Mouse (Mus musculus): ENCODE data around the gene Gmps. TPM values are rescaled to one million over a fixed set of nuclear protein-coding genes. Genes with fewer than 3 reads are reported as not detected.

Gene Gmps
- 52.7 and 58.4 TPM in 2 replicates for polyA plus RNA-seq (2015; fragmentation: Nextera tagmentation; extraction: Ambion mirVana)

- WGBS: under 1% methylated on average over 67 of the region's 67 CpGs
Observed at GRCm38 (mm10) chr3:63975955-63976908, at the start of gene Gmps. Gene Gmps, plus strand, starts transcription at chr3:63976106.

GRCm38 (mm10) chr3:63928878-63929859 is 46.7 kb upstream of the Gmps start, which contains the start of gene E130311K13Rik:
Gene E130311K13Rik, minus strand, starts transcription at chr3:63929472.
- H3K4me2 ChIP-seq: peak within 1 kb of the TSS; percentile 69
- no peaks in the 10 kb centered on the region for H3K9me3 ChIP-seq (replicated peaks)
- peak within 1 kb of the TSS; percentile 82 for H3K9ac ChIP-seq
- no peaks in the 10 kb centered on the region for H3K36me3 ChIP-seq (ENCODE audit: poor library complexity, severe bottlenecking)
- H3K27me3 ChIP-seq: no peaks in the 10 kb centered on the region
- WGBS: 5% methylated on average over 46 of the region's 48 CpGs
- peak; percentile 97 for ATAC-seq
- peak within 1 kb of the TSS; percentile 63 for H3K4me3 ChIP-seq
- H3K27ac ChIP-seq: no peak within 1 kb of the TSS; the same call in 1 of the 2 replicates
- H3K4me1 ChIP-seq: no peaks in the 10 kb centered on the region

More at GRCm38 (mm10) chr3:63975955-63976908, at the start of gene Gmps:
- H3K9me3 ChIP-seq (replicated peaks): no peaks in the 10 kb centered on the region
- peaks cover 24% of the 10 kb centered on the region for H3K4me1 ChIP-seq
- H3K4me3 ChIP-seq: peak within 1 kb of the TSS; percentile 92
- H3K27ac ChIP-seq: peak within 1 kb of the TSS; percentile 76
- ATAC-seq: peak; percentile 99
- no peaks in the 10 kb centered on the region for H3K27me3 ChIP-seq
- peak within 1 kb of the TSS; percentile 77 for H3K4me2 ChIP-seq
- peak within 1 kb of the TSS; percentile 96 for H3K9ac ChIP-seq
- H3K36me3 ChIP-seq (ENCODE audit: poor library complexity, severe bottlenecking): peaks cover 7% of the 10 kb centered on the region

DNA sequence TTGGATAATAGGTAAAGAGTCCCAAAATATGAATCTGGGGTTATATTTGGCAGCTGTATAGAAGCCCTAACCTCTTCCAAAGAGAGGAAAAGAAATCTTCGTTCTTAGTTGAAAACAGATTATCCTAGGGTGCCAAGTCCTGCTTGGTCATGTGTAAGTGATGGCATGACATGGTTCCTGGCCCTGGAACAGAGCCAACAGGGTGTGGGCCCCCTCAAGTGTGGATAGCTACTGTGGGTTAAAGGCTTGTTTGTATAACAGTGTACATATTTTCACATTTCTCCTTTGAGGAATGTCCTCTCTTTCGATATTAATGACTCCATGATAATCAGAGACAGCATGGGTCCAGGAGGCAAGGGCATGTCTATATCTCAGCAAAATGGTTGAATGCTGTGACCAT is 37.0 kb upstream of the Gmps start:
- H3K4me3 ChIP-seq: no peak overlapping the region
- no peak overlapping the region for H3K4me2 ChIP-seq
- no peaks in the 10 kb centered on the region for H3K27me3 ChIP-seq
- 87% methylated on average over 2 of the region's 2 CpGs for WGBS
- 0 out of 2 replicates have a peak, but pooled peaks cover 3% of the 10 kb centered on the region for H3K36me3 ChIP-seq (ENCODE audit: poor library complexity, severe bottlenecking)
- H3K4me1 ChIP-seq: no peaks in the 10 kb centered on the region
- no peak for ATAC-seq
- H3K9me3 ChIP-seq (replicated peaks): no peaks in the 10 kb centered on the region
- no peak overlapping the region for H3K9ac ChIP-seq
- no peak overlapping the region for H3K27ac ChIP-seq

- ATAC-seq: peak; percentile 62; the same call in 1 of the 2 replicates
- Histone ChIP-seq H3K9ac (no peak overlapping the region), H3K4me3 (no peak overlapping the region), H3K27ac (no peak overlapping the region), H3K27me3 (no peaks in the 10 kb centered on the region), H3K4me2 (no peak overlapping the region), H3K4me1 (no peaks in the 10 kb centered on the region), H3K36me3 (ENCODE audit: poor library complexity, severe bottlenecking) (0 out of 2 replicates have a peak, but pooled peaks cover 3% of the 10 kb centered on the region), H3K9me3 (replicated peaks) (no peaks in the 10 kb centered on the region)
- WGBS: 80% methylated on average over 2 of the region's 2 CpGs
Observed at GRCm38 (mm10) chr3:63941204-63941850, 34.6 kb upstream of the Gmps start.

- Histone ChIP-seq H3K27ac (no peak overlapping the region), H3K27me3 (no peaks in the 10 kb centered on the region), H3K9me3 (replicated peaks) (no peaks in the 10 kb centered on the region), H3K4me3 (no peak overlapping the region), H3K4me1 (no peaks in the 10 kb centered on the region), H3K9ac (no peak overlapping the region), H3K36me3 (ENCODE audit: poor library complexity, severe bottlenecking) (peaks cover 5% of the 10 kb centered on the region; the same call in 1 of the 2 replicates), H3K4me2 (no peak overlapping the region)
- WGBS: 79% methylated on average over 3 of the region's 3 CpGs
- ATAC-seq: no peak
Observed at GRCm38 (mm10) chr3:63949837-63950236, 26.1 kb upstream of the Gmps start.

DNA sequence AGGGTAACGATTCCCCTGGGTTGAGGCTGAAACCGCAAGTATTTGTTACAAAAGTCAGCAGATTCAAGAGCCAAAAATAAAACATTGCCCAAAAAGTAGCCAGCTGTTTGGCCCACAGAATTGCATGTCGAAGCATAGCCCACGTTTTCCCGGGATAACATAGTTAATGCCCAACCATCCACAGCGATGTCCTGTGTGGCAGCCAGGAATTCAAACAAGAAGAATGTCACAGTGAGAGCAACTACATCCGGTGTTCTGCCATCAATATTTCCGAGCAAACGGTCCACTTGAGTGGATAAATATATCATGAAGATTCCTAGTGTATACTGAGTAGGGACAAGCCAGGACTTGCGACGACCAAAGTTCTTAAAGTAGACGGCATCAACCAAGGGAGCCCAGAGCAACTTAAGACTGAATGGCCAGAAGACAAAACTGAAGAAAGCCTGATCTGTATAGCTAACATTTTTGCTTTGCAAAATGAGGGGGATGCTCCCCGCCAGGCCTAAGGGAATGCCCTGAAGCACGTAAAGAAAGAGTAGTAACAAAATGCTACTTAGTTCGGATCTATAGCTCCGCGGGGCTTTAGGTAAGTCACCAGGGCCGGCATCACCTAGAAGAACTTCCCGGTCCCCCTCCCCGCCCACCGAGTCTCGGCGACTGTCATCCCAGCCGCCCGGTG is 12.3 kb upstream of the Gmps start:
- no peaks in the 10 kb centered on the region for H3K9me3 ChIP-seq (replicated peaks)
- peak overlapping the region; percentile 72 for H3K4me3 ChIP-seq
- H3K27ac ChIP-seq: peak overlapping the region; percentile 83
- H3K9ac ChIP-seq: peak overlapping the region; percentile 85
- H3K4me1 ChIP-seq: peaks cover 26% of the 10 kb centered on the region
- ATAC-seq: no peak
- H3K27me3 ChIP-seq: peaks cover 5% of the 10 kb centered on the region; the same call in 1 of the 2 replicates
- WGBS: 9% methylated on average over 25 of the region's 25 CpGs
- no peaks in the 10 kb centered on the region for H3K36me3 ChIP-seq (ENCODE audit: poor library complexity, severe bottlenecking)
- H3K4me2 ChIP-seq: peak overlapping the region; percentile 88

- Histone ChIP-seq H3K27me3 (peaks cover 5% of the 10 kb centered on the region; the same call in 1 of the 2 replicates), H3K27ac (peak within 1 kb of the TSS; percentile 83), H3K36me3 (ENCODE audit: poor library complexity, severe bottlenecking) (no peaks in the 10 kb centered on the region), H3K4me3 (peak within 1 kb of the TSS; percentile 72), H3K4me1 (peaks cover 26% of the 10 kb centered on the region), H3K9me3 (replicated peaks) (no peaks in the 10 kb centered on the region), H3K4me2 (peak within 1 kb of the TSS; percentile 88), H3K9ac (peak within 1 kb of the TSS; percentile 85)
- WGBS: under 1% methylated on average over 69 of the region's 69 CpGs
- peak; percentile 98 for ATAC-seq
Observed at GRCm38 (mm10) chr3:63964100-63964921, 11.6 kb upstream of the Gmps start, which contains the start of gene Slc33a1. Gene Slc33a1, minus strand, starts transcription at chr3:63964768.

- H3K9ac ChIP-seq: no peak overlapping the region
- ATAC-seq: no peak
- peak overlapping the region; percentile 88 for H3K4me2 ChIP-seq
- peaks cover 5% of the 10 kb centered on the region; the same call in 1 of the 2 replicates for H3K27me3 ChIP-seq
- H3K27ac ChIP-seq: no peak overlapping the region
- no peaks in the 10 kb centered on the region for H3K36me3 ChIP-seq (ENCODE audit: poor library complexity, severe bottlenecking)
- peaks cover 26% of the 10 kb centered on the region for H3K4me1 ChIP-seq
- 81% methylated on average over 6 of the region's 6 CpGs for WGBS
- H3K9me3 ChIP-seq (replicated peaks): no peaks in the 10 kb centered on the region
- H3K4me3 ChIP-seq: peak overlapping the region; percentile 72
Observed at GRCm38 (mm10) chr3:63964922-63965249, 11.0 kb upstream of the Gmps start.

- no peak overlapping the region for H3K27ac ChIP-seq
- 74% methylated on average over 2 of the region's 2 CpGs for WGBS
- ATAC-seq: no peak
Observed at GRCm38 (mm10) chr3:63965929-63966328, 10.0 kb upstream of the Gmps start.

GRCm38 (mm10) chr3:63977895-63978294 is 2.0 kb downstream of the Gmps start:
- Histone ChIP-seq H3K27me3 (no peaks in the 10 kb centered on the region), H3K36me3 (ENCODE audit: poor library complexity, severe bottlenecking) (peaks cover 17% of the 10 kb centered on the region), H3K9me3 (replicated peaks) (no peaks in the 10 kb centered on the region), H3K9ac (no peak overlapping the region), H3K4me2 (peak overlapping the region; percentile 77), H3K27ac (no peak overlapping the region), H3K4me3 (peak overlapping the region; percentile 92; the same call in 1 of the 2 replicates), H3K4me1 (peaks cover 24% of the 10 kb centered on the region)
- 84% methylated on average over 4 of the region's 4 CpGs for WGBS
- ATAC-seq: no peak

More at GRCm38 (mm10) chr3:63965929-63966328, 10.0 kb upstream of the Gmps start:
- no peak overlapping the region for H3K9ac ChIP-seq
- H3K36me3 ChIP-seq (ENCODE audit: poor library complexity, severe bottlenecking): no peaks in the 10 kb centered on the region
- no peak overlapping the region for H3K4me2 ChIP-seq
- H3K9me3 ChIP-seq (replicated peaks): no peaks in the 10 kb centered on the region
- H3K27me3 ChIP-seq: peaks cover 5% of the 10 kb centered on the region; the same call in 1 of the 2 replicates
- no peak overlapping the region for H3K4me3 ChIP-seq
- peaks cover 25% of the 10 kb centered on the region for H3K4me1 ChIP-seq
